Mouse (Mus musculus) stomach, embryonic 14.5 days (tissue): ENCODE measurements around the gene Pomgnt1. TPM values are rescaled to one million over a fixed set of nuclear protein-coding genes. Genes with fewer than 3 reads are reported as not detected.

ENCODE experiments used
- ATAC-seq: fragments of 200-750 bp; cut with Nextera tagmentation; 2 replicates; pipeline ENCODE4 v1.8.0; 2017; ENCODE audit warnings: low read depth, moderate TSS enrichment; ENCODE audit not compliant: insufficient number of reproducible peaks, insufficient read depth, low FRiP score
- H3K27ac ChIP-seq: fragments of 300-500 bp; sonication (generic); 2 replicates; pipeline ENCODE4 v1.5.1; 2014; ENCODE audit warnings: mild to moderate bottlenecking, low read length, moderate library complexity, mixed read lengths
- H3K27me3 ChIP-seq: fragments of 300-500 bp; sonication (generic); 2 replicates; pipeline ENCODE4 v1.6.1; 2014; ENCODE audit warnings: low read length, control low read depth, mixed read lengths; ENCODE audit not compliant: control insufficient read depth, insufficient read depth
- H3K36me3 ChIP-seq: fragments of 300-500 bp; sonication (generic); 2 replicates; pipeline ENCODE4 v1.6.1; 2014; ENCODE audit warnings: mild to moderate bottlenecking, control low read depth, low read length, moderate library complexity, mixed read lengths; ENCODE audit not compliant: control insufficient read depth, insufficient read depth
- H3K4me1 ChIP-seq: fragments of 300-500 bp; sonication (generic); 2 replicates; pipeline ENCODE4 v1.6.1; 2014; ENCODE audit warnings: low read length, control low read depth, mixed read lengths; ENCODE audit not compliant: control insufficient read depth, insufficient read depth
- H3K4me2 ChIP-seq: fragments of 300-500 bp; sonication (generic); replicated peaks from 2 replicates; pipeline ENCODE4 v1.6.1; 2014; ENCODE audit warnings: low read depth, low read length, control low read depth
- H3K4me3 ChIP-seq: fragments of 300-500 bp; sonication (generic); 2 replicates; pipeline ENCODE4 v1.5.1; 2014; ENCODE audit warnings: low read depth, low read length, control low read depth
- H3K9ac ChIP-seq: fragments of 300-500 bp; sonication (generic); replicated peaks from 2 replicates; pipeline ENCODE4 v1.6.1; 2014; ENCODE audit warnings: low read depth, mild to moderate bottlenecking, control low read depth, low read length, moderate library complexity, mixed read lengths
- H3K9me3 ChIP-seq: fragments of 300-500 bp; sonication (generic); 2 replicates; pipeline ENCODE4 v1.6.1; 2016; ENCODE audit warnings: low read depth, low read length, control low read depth; ENCODE audit not compliant: control insufficient read depth
- WGBS: fragments of 180-500 bp; shearing (Covaris S2); extraction: QIAGEN DNeasy Blood & Tissue Kit; methylation state at CpG from one replicate; pipeline ENCODE4 v1.1.7; 2014; 5-methylcytosine and 5-hydroxymethylcytosine counted together
- polyA plus RNA-seq: library from polyadenylated mRNA; unstranded; fragments of >200 nt; fragmentation: Nextera tagmentation; extraction: Ambion mirVana; gene quantifications from 2 replicates; pipeline ENCODE4 v1.2.1, GENCODE M21; 2014

Gene Pomgnt1
- polyA plus RNA-seq, 1 experiment from 2014 or later: 56.5 TPM

DNA sequence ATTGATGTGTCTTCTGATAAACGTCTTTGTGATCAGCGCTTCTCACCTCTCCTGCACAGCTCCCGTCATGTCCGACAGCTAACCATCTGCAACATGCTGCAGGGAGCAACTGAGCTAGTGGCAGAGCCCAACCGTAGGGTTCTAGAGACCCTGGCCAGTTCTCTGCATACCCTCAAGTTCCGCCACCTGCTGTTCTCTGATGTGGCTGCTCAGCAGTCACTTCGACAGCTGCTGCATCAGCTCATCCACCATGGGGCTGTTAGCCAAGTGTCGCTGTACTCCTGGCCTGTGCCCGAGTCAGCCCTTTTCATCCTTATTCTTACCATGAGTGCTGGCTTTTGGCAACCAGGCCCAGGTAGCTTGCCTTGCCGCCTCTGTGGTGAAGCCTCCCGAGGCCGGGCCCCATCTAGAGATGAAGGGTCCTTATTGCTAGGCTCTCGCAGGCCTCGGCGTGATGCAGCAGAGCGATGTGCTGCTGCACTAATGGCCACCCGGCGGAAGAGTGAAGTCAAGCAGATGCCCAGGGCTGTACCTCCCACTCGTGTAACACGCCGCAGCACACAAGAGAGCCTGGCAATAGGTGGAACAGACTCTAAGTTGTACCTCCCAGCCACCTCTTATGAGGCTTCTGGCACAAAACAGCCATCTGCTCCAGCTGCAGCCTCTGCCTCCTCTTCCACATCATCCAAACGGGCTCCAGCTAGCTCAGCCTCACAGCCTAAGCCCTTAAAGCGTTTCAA, 35.0 kb upstream of the Pomgnt1 start:
- no peak overlapping the region for H3K27ac ChIP-seq

DNA sequence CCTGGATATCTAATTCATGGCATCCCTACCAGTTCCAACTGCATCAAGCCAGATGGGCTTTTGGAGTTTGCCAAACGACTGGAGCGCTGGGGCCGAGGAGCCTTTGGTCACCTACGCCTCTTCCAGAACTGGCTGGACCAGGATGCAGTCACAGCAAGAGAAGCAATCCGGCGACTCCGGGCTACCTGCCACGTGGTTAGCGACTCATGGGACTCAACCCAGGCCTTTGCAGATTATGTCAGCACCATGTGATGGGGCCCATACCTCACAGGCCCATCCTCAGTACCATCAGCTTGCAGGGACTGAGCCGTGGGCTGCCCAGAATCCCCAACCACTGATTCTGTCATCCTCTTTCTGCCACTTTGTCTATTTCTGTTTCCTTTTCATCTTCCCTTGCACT, 27.3 kb upstream of the Pomgnt1 start:
- Histone ChIP-seq H3K27me3 (no peaks in the 10 kb centered on the region), H3K9me3 (no peaks in the 10 kb centered on the region), H3K27ac (no peak overlapping the region), H3K4me1 (no peaks in the 10 kb centered on the region), H3K9ac (no peak overlapping the region), H3K36me3 (peaks cover 58% of the 10 kb centered on the region), H3K4me3 (no peak overlapping the region), H3K4me2 (no peak overlapping the region)
- no peak for ATAC-seq
- 89% methylated on average over 10 of the region's 10 CpGs for WGBS

More for the DNA sequence above, 35.0 kb upstream of the Pomgnt1 start:
- Histone ChIP-seq H3K9me3 (no peaks in the 10 kb centered on the region), H3K4me3 (no peak overlapping the region), H3K4me2 (no peak overlapping the region), H3K27me3 (no peaks in the 10 kb centered on the region), H3K9ac (no peak overlapping the region), H3K36me3 (peaks cover 36% of the 10 kb centered on the region), H3K4me1 (no peaks in the 10 kb centered on the region)
- no peak for ATAC-seq
- 88% methylated on average over 23 of the region's 23 CpGs for WGBS

DNA sequence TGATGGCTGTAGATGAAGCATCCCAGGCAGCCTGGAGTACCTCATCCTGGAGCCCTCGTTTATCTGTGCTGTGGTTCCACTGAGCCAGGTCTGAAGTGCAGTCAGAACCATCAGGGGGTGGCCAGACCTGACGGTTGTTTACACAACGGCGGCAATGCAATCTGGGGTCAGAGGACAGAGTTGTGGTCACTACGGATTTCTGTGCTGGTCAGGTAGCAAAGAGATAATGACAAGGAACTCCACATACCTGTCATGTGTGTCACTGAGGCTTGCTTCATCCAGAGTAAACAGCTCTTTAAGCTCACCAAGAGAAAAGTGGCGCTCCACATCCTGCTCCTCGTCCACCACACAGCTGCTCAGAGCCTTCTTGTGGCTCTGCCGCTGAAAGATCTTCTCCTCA, 26.4 kb upstream of the Pomgnt1 start:
- H3K4me2 ChIP-seq: no peak overlapping the region
- 62% methylated on average over 8 of the region's 8 CpGs for WGBS
- H3K4me1 ChIP-seq: no peaks in the 10 kb centered on the region
- no peak overlapping the region for H3K27ac ChIP-seq
- H3K36me3 ChIP-seq: peaks cover 61% of the 10 kb centered on the region
- H3K9me3 ChIP-seq: no peaks in the 10 kb centered on the region
- H3K9ac ChIP-seq: no peak overlapping the region
- no peaks in the 10 kb centered on the region for H3K27me3 ChIP-seq
- no peak overlapping the region for H3K4me3 ChIP-seq
- ATAC-seq: no peak

DNA sequence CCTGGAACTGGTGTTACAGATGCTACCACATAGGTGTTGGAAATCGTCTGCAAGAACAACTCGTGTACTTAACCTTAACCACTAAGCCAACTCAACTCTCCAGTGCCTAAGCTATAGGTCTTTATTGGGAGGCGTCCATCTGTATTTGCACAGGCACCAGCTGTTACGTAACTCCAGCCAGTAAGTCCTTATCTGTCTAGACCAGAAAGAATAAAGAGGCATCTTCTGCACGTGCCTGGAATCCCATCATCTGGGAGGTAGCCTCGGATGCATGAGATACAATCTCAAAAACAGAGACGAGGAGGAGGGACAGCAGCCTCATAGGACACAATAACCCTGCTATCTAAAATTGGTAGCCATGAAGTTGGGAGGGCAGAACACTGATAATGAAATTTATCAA, 22.7 kb upstream of the Pomgnt1 start:
- Histone ChIP-seq H3K27me3 (no peaks in the 10 kb centered on the region), H3K9me3 (no peaks in the 10 kb centered on the region), H3K4me1 (no peaks in the 10 kb centered on the region), H3K9ac (no peak overlapping the region), H3K36me3 (peaks cover 46% of the 10 kb centered on the region), H3K4me2 (no peak overlapping the region), H3K27ac (no peak overlapping the region), H3K4me3 (no peak overlapping the region)
- 85% methylated on average over 7 of the region's 7 CpGs for WGBS
- no peak for ATAC-seq

DNA sequence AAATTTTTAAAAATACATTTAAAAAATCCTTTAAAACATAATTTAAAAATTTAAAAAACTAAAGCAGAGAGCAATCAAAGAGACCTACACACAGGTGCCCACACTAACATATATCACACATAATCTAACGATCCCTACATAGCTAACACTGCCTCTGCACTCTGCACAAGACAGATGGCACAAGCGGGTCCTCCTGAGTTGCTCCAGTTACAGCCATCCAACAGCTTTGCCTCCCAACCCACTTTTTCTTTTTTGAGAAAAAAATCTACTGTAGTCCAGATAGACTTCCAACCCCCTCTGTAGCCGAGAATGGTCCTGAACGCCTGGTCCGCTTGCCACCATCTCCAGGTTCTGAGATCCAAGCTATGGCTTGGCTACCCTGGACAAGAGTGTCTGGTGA, 18.4 kb upstream of the Pomgnt1 start:
- H3K9ac ChIP-seq: no peak overlapping the region
- H3K36me3 ChIP-seq: peaks cover 21% of the 10 kb centered on the region; the same call in 1 of the 2 replicates
- no peaks in the 10 kb centered on the region for H3K4me1 ChIP-seq
- H3K4me2 ChIP-seq: no peak overlapping the region
- H3K27me3 ChIP-seq: no peaks in the 10 kb centered on the region
- H3K9me3 ChIP-seq: no peaks in the 10 kb centered on the region
- H3K27ac ChIP-seq: no peak overlapping the region
- no peak for ATAC-seq
- no peak overlapping the region for H3K4me3 ChIP-seq
- WGBS: 92% methylated on average over 5 of the region's 5 CpGs

DNA sequence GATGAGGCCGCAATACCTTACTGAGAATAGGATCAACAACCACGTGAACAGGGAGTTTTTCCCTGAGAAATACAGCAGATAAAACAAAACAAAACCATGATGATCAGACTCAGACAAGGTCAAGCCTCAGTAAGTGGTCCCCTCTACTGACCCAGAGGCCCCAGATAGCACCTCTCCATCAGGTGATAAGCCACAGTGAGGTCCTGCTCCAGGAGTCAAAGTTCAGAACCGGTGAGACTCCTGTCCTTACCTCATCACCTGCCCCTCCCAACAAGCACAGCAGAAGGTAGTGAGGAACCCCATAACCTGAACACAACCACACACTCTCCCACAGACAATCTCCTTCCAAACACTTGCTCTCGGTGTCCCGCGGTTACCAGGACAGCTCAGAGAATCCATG, 12.9 kb upstream of the Pomgnt1 start:
- H3K4me2 ChIP-seq: no peak overlapping the region
- no peak overlapping the region for H3K9ac ChIP-seq
- no peak overlapping the region for H3K27ac ChIP-seq
- no peaks in the 10 kb centered on the region for H3K4me1 ChIP-seq
- peaks cover 14% of the 10 kb centered on the region for H3K36me3 ChIP-seq
- WGBS: 95% methylated on average over 6 of the region's 6 CpGs
- H3K9me3 ChIP-seq: no peaks in the 10 kb centered on the region
- no peaks in the 10 kb centered on the region for H3K27me3 ChIP-seq
- ATAC-seq: no peak
- no peak overlapping the region for H3K4me3 ChIP-seq

DNA sequence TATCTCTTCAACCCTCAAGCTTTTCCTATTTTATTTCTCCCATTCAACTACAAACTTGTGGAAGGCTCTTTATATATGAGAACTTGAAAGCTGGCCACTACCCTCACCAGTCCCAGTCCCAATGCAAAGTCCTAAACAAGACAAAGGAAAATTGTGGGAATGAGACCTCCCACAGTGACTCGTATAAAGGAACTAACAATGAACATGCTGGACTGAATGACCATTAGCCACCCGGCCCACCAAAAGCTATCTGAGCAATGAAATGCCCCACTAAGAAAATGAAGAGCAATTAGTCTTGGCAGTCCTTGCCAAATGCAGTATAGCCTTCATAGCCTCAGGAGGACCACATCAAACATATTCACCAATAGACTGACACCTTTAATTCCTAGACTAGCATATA, 12.2 kb upstream of the Pomgnt1 start:
- ATAC-seq: no peak
- Histone ChIP-seq H3K27ac (no peak overlapping the region), H3K36me3 (peaks cover 14% of the 10 kb centered on the region), H3K9ac (no peak overlapping the region), H3K4me1 (no peaks in the 10 kb centered on the region), H3K4me2 (no peak overlapping the region), H3K4me3 (no peak overlapping the region), H3K9me3 (no peaks in the 10 kb centered on the region), H3K27me3 (no peaks in the 10 kb centered on the region)
- WGBS: 86% methylated on average over 2 of the region's 2 CpGs

DNA sequence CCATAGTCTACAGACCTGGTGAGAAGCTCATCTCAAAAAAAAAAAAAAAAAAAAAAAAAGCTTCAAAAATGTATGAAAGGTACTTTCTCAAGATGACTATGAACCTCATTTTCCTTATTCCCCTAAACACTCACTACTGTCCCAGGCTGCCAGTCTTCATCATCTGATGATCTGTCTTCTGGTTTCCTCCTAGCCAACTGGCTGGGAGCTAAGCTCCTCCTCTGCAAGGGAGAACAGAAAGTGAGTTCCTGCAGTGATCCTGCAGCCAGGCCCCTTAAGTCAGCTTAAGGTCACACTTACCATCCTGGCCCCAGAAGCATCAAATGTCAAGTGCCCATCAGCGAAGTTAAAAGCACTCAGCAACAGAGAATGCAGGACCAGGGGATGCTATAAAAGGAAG, 878 bp upstream of the Pomgnt1 start:
- Histone ChIP-seq H3K4me1 (peaks cover 11% of the 10 kb centered on the region; the same call in 1 of the 2 replicates), H3K9ac (peak overlapping the region; percentile 11), H3K27ac (no peak overlapping the region), H3K4me2 (peak overlapping the region; percentile 79), H3K4me3 (peak overlapping the region; percentile 54), H3K27me3 (no peaks in the 10 kb centered on the region), H3K9me3 (no peaks in the 10 kb centered on the region), H3K36me3 (no peaks in the 10 kb centered on the region)
- no peak for ATAC-seq
- WGBS: 0% methylated on average over 1 of the region's 1 CpGs
